Mouse (Mus musculus): Measurements from ENCODE around the gene Prr7.
"Not testable (repeated sequence)": the region's sequence is repeated elsewhere in the genome, so short reads cannot be mapped to it uniquely, and the experiment has no call there.

Prr7 gene

DNA sequence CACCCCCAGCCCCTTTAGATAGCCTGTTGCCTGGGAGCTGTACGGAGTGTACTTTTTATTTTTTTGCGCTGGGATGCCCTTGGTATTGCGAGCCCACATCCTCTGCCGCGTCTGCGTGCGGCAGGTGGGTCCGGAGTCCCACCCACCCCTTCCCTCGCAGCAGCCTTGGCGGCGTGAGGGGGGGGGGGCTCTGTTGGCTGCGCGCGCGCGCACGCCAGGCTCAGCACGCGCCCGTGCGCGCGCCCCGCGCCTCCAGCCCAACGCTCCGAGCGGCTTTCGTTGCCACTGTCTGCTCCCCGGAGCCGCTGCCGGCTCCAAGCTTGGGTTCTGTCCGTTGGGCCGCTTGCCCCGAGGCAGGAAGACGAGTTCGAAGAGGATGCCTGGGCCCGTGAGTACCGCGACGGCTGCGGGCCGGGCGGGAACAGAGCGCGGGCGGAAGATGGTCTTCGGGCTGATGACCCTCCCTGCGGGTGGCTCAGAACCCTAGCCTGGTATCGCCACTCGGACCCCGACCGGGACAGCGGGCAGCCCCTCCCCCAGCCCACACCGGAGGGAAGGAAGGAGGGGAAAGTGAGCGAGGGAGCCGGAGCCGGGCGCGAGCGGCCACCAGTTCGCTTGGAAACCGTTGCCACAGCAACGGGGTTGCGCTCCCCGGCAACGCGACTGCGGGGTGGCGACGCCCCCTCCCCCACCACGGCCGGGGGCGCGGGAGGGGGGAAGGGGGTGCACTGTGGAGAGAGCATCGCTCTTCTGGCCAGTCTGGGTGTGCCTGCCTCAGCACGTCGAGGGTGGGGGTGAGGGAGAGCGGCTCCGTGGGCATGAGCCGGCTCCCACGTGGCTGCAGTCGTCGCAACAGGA is at the start of gene Prr7:
Gene Prr7 (plus strand): TSS at position 241 of the 858 bp plus-strand sequence.
- DNase-seq (ENCODE audit: low spot score) = peak; percentile 57

DNA sequence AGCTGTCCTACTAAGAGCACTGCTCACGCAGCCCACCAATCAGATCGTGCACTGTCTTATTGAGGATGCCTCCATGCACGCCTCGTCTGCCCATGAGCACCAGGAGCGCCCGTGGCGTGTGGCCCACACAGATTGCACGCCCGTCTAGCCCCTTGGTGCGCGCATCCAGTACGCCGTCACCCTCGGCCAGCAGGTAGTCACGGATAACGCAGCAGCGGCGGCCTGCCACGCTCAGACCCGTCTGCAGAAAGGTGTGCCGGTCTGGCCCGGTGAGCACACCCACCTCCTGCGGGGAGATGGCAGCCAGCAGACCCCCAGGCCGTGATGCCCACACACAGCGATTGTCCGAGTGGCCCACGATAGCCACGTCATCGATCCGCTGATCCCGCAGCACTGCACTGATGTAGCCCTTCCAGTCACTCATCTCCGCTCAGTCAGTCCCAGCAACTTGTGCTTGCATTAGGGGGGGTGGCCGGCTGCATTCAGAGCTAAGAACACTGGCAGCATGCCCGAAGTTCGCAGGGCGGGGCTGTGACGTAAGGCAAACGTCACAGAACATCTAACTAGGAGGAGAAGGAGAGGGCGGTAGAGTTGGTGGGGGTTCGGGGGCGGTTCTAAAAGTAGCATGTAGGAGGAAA is 49.2 kb upstream of the Prr7 start, which contains the start of gene Pfn3:
Gene Pfn3 (minus strand): TSS at position 490 of the 638 bp plus-strand sequence.
- DNase-seq (ENCODE audit: low spot score) = no peak

DNA sequence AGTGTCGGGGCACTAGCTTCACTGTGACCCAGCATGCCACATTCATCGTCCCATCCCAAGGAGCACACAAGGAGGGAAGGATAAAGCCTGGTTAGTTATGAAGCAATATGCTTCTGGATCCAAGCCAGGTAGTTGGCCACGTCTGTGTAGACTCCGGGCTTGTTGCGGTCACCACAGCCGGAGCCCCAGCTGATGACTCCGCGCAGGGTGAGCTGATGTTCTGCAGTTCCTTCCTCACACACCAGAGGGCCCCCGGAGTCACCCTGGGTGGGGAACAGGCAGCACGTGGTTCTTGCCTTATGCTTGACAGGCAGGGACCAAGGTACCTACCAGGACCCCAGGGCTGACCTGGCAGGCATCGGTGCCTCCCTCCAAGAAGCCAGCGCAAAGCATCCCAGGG is 46.1 kb upstream of the Prr7 start:
- DNase-seq (ENCODE audit: low spot score) = peak; percentile 64

DNA sequence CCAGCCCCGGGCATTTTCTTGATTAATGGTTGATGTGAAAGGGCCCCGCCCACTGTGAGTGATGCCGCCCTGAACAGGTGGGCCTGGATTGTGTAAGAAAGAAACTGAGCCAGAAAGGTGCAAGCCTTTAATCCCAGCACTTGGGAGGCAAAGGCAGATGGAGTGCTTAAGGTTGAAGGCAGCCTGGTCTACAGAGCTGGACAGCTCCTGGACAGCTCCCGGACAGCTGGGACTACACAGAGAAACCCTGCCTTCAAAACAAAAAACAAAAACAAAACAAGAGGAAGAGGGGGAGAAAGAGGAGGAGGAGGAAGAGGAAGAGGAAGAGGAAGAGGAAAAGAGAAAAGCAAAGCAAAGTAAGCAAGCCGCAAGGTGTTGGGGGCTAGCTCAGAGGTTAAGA is 44.9 kb upstream of the Prr7 start:
- no peak for DNase-seq (ENCODE audit: low spot score)

GRCm38 (mm10) chr13:55420018-55420932 is 43.8 kb upstream of the Prr7 start:
- no peak for DNase-seq (ENCODE audit: low spot score)

GRCm38 (mm10) chr13:55420933-55421800 is 42.9 kb upstream of the Prr7 start:
- DNase-seq (ENCODE audit: low spot score) = peak; percentile 12

DNA sequence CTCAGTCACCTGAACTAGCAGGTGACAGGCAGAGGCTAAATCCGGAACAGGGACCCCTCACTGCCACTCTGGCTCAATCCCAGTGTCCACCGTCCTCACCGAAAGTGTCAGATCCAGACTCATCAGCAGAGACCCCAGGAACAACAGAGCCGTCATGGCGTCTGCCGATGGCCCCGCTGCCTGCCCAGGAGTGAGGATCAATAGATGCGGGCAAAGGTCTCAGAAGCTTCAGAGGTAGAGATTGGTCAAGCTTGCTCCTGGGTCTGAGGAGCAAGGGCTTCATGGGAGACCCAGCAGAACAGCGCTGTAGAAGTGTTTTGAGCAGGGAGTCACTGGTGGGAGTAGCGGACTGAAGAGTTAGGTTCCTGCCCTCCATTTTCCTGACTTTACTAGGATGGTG is 37.5 kb upstream of the Prr7 start, which contains the start of gene F12:
Gene F12 (minus strand): TSS at position 181 of the 400 bp plus-strand sequence.
- DNase-seq (ENCODE audit: low spot score) = no peak

GRCm38 (mm10) chr13:55429226-55429888 is 34.7 kb upstream of the Prr7 start:
- peak; percentile 29 for DNase-seq (ENCODE audit: low spot score)

- no peak for DNase-seq (ENCODE audit: low spot score)
Measured at GRCm38 (mm10) chr13:55430566-55430965, 33.5 kb upstream of the Prr7 start.

DNA sequence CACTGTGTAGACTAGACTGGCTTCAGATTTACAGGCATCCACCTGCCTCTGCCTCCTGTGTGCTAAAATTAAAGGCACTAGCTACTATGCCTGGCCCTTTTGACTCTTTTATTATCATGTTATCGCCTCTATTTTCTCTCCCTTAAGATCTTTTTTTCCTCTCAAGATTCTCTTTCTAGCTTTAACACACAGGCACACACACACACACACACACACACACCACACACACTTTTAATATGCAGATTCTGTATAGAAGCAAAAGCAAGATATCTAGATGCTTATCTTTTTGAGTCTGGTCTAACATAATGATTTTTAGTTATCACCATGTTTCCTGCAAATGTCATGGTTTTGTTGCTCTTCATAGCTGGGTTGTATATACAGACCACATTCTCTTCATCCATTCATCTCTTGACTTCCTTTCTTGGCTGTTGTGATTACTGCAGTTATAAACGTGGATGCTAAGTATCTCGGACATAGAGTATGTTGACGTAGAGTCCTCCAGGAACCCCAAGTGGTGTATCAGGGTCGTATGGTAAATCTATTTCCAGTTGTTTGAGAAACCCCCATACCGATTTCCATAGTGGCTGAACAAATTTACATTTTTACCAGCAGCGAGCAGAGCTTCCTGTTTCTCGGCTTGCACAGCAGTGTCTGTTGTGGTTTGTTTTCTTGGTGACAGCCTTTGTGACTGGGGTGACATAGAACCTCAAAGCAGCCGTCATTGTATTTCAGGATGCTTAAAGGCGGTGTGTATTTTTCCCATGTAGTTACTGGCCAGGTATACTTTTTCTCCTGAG is 32.0 kb upstream of the Prr7 start:
- no peak for DNase-seq (ENCODE audit: low spot score)

GRCm38 (mm10) chr13:55437111-55437629 is 26.9 kb upstream of the Prr7 start:
- not testable (repeated sequence) for DNase-seq (ENCODE audit: low spot score)

GRCm38 (mm10) chr13:55443799-55444285 is 20.2 kb upstream of the Prr7 start:
- no peak for DNase-seq (ENCODE audit: low spot score)

- DNase-seq (ENCODE audit: low spot score) = no peak
Measured at GRCm38 (mm10) chr13:55444286-55444936, 19.7 kb upstream of the Prr7 start.

DNA sequence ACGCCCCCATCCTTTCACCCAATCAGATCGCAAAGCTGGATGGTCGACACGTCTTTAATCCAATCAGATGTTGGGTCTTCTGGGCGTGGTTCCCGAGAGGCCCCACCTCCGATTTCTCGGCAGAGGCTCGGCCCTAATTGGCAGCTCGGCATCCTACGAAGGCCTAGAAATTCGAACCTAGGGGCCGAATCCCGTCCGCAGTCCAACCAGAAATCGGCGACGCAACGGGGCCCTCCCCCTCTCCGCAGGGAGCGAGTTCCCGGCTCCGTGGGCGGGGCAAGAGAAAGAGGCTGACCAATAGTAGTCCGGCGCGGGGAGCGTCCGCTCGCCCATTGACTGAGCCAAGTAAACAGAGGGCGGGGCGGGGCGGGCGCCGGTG is 19.1 kb upstream of the Prr7 start, which contains the start of gene Grk6:
Gene Grk6 (plus strand): TSS at position 136 of the 379 bp plus-strand sequence.
- peak; percentile 99 for DNase-seq (ENCODE audit: low spot score)

DNA sequence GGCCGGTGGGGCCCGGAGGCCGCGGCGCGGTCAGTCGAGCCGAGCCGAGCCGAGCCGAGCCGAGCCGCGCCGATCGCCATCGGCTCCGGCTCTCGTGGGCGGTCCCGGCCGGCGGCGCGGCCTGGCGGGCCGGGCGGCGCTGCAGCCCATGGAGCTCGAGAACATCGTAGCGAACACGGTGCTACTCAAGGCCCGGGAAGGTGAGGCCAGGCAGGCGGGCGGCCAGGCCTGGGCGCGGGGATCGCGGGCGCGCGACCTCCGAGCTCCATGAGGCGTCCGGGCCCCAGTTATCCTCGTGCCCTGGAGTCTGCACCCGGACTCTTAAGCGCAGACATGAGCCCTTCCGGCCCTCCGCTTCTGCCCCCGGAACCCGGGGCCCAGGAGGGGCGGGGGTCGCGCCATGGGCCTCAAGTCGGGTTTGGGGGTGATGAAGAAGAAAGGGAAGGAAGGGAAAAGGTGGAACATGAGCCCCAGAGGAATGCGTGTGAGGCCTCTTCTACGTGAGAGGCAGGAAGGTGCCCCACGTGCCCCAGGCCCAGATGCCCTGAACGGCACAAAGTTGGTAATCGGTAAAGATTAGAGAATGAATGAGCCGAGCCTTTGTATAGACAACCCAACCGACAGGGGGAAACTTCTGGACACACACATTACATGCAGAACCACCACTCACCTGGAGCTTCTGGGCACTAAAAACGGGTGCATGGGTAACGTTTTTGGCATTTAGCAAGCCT is 18.5 kb upstream of the Prr7 start:
- no peak for DNase-seq (ENCODE audit: low spot score)

DNA sequence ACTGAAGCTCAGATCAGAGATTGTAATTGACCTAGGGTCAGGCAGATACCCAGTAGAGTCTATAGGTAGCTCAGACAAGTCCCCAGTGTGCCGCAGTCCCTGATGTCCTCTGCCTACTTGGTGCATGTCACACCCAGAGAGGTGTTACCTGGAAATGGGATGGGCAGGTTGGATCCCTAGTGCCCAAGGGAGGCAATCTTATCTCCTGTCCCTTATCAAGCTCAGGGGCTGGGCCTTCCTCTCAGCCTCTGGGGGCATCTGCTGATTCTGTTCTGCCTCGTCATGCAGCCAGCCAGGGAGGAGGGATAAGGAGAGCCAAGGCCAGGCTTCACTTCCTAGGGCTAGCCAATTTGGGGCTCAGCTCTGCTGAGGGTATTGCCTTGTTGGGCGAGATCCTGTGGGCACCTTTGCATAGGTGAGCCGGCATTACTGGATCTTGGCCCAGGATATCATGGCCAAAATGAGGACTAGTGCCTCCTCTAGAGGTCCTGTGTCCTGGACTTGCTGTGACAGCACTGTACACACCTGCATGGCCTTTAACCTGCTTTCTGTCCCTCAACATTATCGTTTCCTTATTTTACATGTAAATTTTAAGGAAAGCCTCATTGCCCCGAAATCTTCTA is 17.5 kb upstream of the Prr7 start:
- no peak for DNase-seq (ENCODE audit: low spot score)

DNA sequence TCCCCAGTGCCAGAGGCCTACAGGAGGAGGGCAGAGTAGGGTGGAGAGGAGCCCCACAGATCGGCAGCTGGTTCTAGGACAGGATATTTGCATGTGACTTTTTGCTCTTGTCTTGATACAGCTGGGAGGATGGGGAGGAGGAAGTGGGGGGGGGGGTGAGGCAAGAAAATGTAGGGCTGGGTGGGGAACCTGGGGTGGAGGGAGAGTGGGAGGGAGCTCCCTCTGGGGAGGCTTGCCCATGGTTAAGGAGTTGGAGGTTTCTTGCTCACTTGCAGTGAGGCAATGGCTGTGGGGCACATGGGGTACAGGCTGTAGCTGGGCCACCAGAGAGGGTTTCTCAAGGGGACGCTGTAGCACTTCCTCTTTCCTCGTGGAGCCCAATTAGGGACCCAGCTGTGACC is 16.5 kb upstream of the Prr7 start:
- DNase-seq (ENCODE audit: low spot score) = no peak

GRCm38 (mm10) chr13:55448131-55448530 is 15.9 kb upstream of the Prr7 start:
- DNase-seq (ENCODE audit: low spot score) = no peak
